Mouse (Mus musculus) myocyte (in vitro differentiated cells): ENCODE measurements around the gene Sirt7. TPM values are rescaled to one million over a fixed set of nuclear protein-coding genes. Genes with fewer than 3 reads are reported as not detected.

Experiments used
- H3K27me3 ChIP-seq: one replicate; pipeline ENCODE4 v1.6.1; 2011; ENCODE audit not compliant: control insufficient read depth, insufficient read depth, insufficient read length
- H3K36me3 ChIP-seq: one replicate; pipeline ENCODE4 v1.6.1; 2011; ENCODE audit not compliant: control insufficient read depth, insufficient read depth
- H3K4me2 ChIP-seq: one replicate; pipeline ENCODE4 v1.6.1; 2011; ENCODE audit warnings: low read depth, control low read depth
- H3K4me3 ChIP-seq: one replicate; pipeline ENCODE4 v1.5.1; 2011; ENCODE audit warnings: mild to moderate bottlenecking, control low read depth, moderate library complexity
- H3K79me2 ChIP-seq: one replicate; pipeline ENCODE4 v1.6.1; 2011; ENCODE audit not compliant: control insufficient read depth, insufficient read depth
- H3ac ChIP-seq: one replicate; pipeline ENCODE4 v1.6.1; 2011; ENCODE audit not compliant: control insufficient read depth, insufficient read length
- E2F4 ChIP-seq: IDR thresholded peaks from one replicate; pipeline ENCODE4 v1.6.1; 2011; ENCODE audit warnings: mild to moderate bottlenecking, control low read depth, moderate library complexity; ENCODE audit not compliant: insufficient read depth
- MAX ChIP-seq: IDR thresholded peaks from one replicate; pipeline ENCODE4 v1.6.1; 2011; ENCODE audit warnings: low read depth, mild to moderate bottlenecking, control low read depth
- MYOD1 ChIP-seq, 3 experiments: IDR thresholded peaks; one replicate each; pipeline ENCODE4 v1.6.1; 2011; ENCODE audit warnings: control low read depth in 2 of 3, low read depth in 2 of 3, mild to moderate bottlenecking in 2 of 3, moderate library complexity in 1 of 3; ENCODE audit not compliant: insufficient read length in 2 of 3, control insufficient read depth in 1 of 3
- MYOG ChIP-seq, 3 experiments: IDR thresholded peaks; one replicate each; pipeline ENCODE4 v1.6.1; 2011; ENCODE audit warnings: control low read depth in 2 of 3, low read depth in 2 of 3, mild to moderate bottlenecking in 2 of 3; ENCODE audit not compliant: insufficient read length in 2 of 3, control insufficient read depth in 1 of 3, insufficient read depth in 1 of 3
- POLR2A ChIP-seq: IDR thresholded peaks from one replicate; pipeline ENCODE4 v1.6.1; 2011; ENCODE audit warnings: low read depth, mild to moderate bottlenecking, control low read depth, moderate library complexity; ENCODE audit not compliant: insufficient read length
- POLR2AphosphoS2 ChIP-seq: IDR thresholded peaks from one replicate; pipeline ENCODE4 v1.6.1; 2011; ENCODE audit warnings: low read depth, control low read depth; ENCODE audit not compliant: insufficient read length
- REST ChIP-seq: IDR thresholded peaks from one replicate; pipeline ENCODE4 v1.6.1; 2011; ENCODE audit warnings: mild to moderate bottlenecking, control low read depth, moderate library complexity; ENCODE audit not compliant: insufficient read depth, insufficient read length
- SRF ChIP-seq: IDR thresholded peaks from one replicate; pipeline ENCODE4 v1.6.1; 2011; ENCODE audit warnings: low read depth; ENCODE audit not compliant: control insufficient read depth, insufficient read length
- TCF3 ChIP-seq: IDR thresholded peaks from one replicate; pipeline ENCODE4 v1.6.1; 2011; ENCODE audit warnings: low read depth, control low read depth; ENCODE audit not compliant: insufficient read length
- polyA plus RNA-seq: library from polyadenylated mRNA; unstranded; fragments of >200 nt; fragmentation: generic; extraction: Trizol; gene quantifications from one replicate; pipeline ENCODE4 v1.2.1, GENCODE M21; 2012; ENCODE audit warnings: missing spikeins

Gene Sirt7
- polyA plus RNA-seq, 1 experiment: 29.9 TPM

- Histone ChIP-seq H3K27me3 (no peaks in the 10 kb centered on the region), H3K36me3 (peaks cover 24% of the 10 kb centered on the region), H3K4me3 (peak overlapping the region; percentile 99), H3K79me2 (peaks cover 25% of the 10 kb centered on the region), H3ac (peak overlapping the region; percentile 90), H3K4me2 (peak overlapping the region; percentile 100)
- TF ChIP-seq POLR2A (peak; percentile 9), MYOG (IDR thresholded peaks at IDR 0.05; ENCODE audit: control insufficient read depth in 1 of 3, insufficient read depth in 1 of 3, insufficient read length in 2 of 3, low read depth in 2 of 3) (peak in 1 of 3 experiments; percentile 49), POLR2AphosphoS2 (no peak), MAX (no peak), MYOD1 (IDR thresholded peaks at IDR 0.05; ENCODE audit: control insufficient read depth in 1 of 3, insufficient read length in 2 of 3, low read depth in 2 of 3) (peak in 2 of 3 experiments; percentile 6 to 67)
Measured at GRCm38 (mm10) chr11:120579316-120580107, 45.5 kb downstream of the Sirt7 start.

GRCm38 (mm10) chr11:120578694-120579243, 46.3 kb downstream of the Sirt7 start:
- Histone ChIP-seq H3K79me2 (peaks cover 32% of the 10 kb centered on the region), H3K4me3 (peak overlapping the region; percentile 99), H3K36me3 (peaks cover 24% of the 10 kb centered on the region), H3K27me3 (no peaks in the 10 kb centered on the region), H3K4me2 (peak overlapping the region; percentile 100), H3ac (no peak overlapping the region)
- TF ChIP-seq POLR2AphosphoS2 (peak; percentile 42), MAX (no peak)

GRCm38 (mm10) chr11:120578024-120578693, 46.9 kb downstream of the Sirt7 start:
- no peak overlapping the region for H3ac ChIP-seq
- H3K4me2 ChIP-seq: no peak overlapping the region
- peaks cover 24% of the 10 kb centered on the region for H3K36me3 ChIP-seq
- TF ChIP-seq SRF (no peak), MYOD1 (IDR thresholded peaks at IDR 0.05; ENCODE audit: control insufficient read depth in 1 of 3, insufficient read length in 2 of 3, low read depth in 2 of 3) (no peak), POLR2AphosphoS2 (peak; percentile 26), MYOG (IDR thresholded peaks at IDR 0.05; ENCODE audit: control insufficient read depth in 1 of 3, insufficient read depth in 1 of 3, insufficient read length in 2 of 3, low read depth in 2 of 3) (no peak), MAX (no peak)
- H3K79me2 ChIP-seq: peaks cover 32% of the 10 kb centered on the region
- H3K4me3 ChIP-seq: no peak overlapping the region
- H3K27me3 ChIP-seq: no peaks in the 10 kb centered on the region

- no peak overlapping the region for H3K4me3 ChIP-seq
- no peaks in the 10 kb centered on the region for H3K27me3 ChIP-seq
- no peak overlapping the region for H3K4me2 ChIP-seq
- peaks cover 24% of the 10 kb centered on the region for H3K36me3 ChIP-seq
- no peak for TF ChIP-seq REST
- TF ChIP-seq TCF3: no peak
- TF ChIP-seq E2F4: no peak
- TF ChIP-seq POLR2A: no peak
- peak; percentile 8 for TF ChIP-seq POLR2AphosphoS2
- no peak overlapping the region for H3ac ChIP-seq
- peaks cover 34% of the 10 kb centered on the region for H3K79me2 ChIP-seq
Measured at GRCm38 (mm10) chr11:120577211-120578023, 47.6 kb downstream of the Sirt7 start.

GRCm38 (mm10) chr11:120576365-120576981, 48.6 kb downstream of the Sirt7 start:
- TF ChIP-seq POLR2AphosphoS2 (peak; percentile 80), POLR2A (peak; percentile 16), MYOG (IDR thresholded peaks at IDR 0.05; ENCODE audit: control insufficient read depth in 1 of 3, insufficient read depth in 1 of 3, insufficient read length in 2 of 3, low read depth in 2 of 3) (no peak), MYOD1 (IDR thresholded peaks at IDR 0.05; ENCODE audit: control insufficient read depth in 1 of 3, insufficient read length in 2 of 3, low read depth in 2 of 3) (no peak)

More at GRCm38 (mm10) chr11:120576365-120576981, 48.6 kb downstream of the Sirt7 start:
- Histone ChIP-seq H3K36me3 (peaks cover 24% of the 10 kb centered on the region), H3K27me3 (no peaks in the 10 kb centered on the region), H3K79me2 (peaks cover 43% of the 10 kb centered on the region), H3K4me2 (no peak overlapping the region), H3ac (no peak overlapping the region), H3K4me3 (no peak overlapping the region)
